Mouse (Mus musculus): ENCODE measurements at regions not wholly inside any gene's neighbourhood (a gene's known extent, or its start where the extent isn't known, plus 50 kb on each side); places are given as distances from the start of the nearest gene placed in this dataset.

DNA sequence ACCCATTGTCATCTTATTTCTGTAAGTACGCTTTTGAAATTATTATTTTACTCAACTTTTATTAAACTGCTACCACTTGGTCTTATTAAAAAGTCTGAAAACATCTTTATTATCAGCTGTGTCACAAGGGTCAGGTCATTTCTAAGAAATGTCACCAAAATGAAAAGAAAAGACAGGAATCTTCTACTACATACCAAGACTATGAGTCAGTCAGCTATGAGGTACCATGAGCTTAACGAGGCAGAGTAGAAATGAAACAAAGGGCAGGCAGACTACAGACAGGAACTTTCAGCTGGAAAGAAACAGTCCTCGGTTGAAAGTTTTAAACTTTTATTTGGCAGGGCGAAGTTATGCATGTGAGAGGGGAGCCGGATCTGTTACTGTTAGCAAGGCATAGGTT lies 208.8 kb upstream of the Thbs1 start:
- Histone ChIP-seq H3K4me1 (ENCODE audit: control insufficient read depth, insufficient read depth, low read length) (no peaks in the 10 kb centered on the region), H3K27ac (ENCODE audit: insufficient read depth, low read length) (no peak overlapping the region), H3K4me3 (ENCODE audit: insufficient read depth, low read length) (no peak overlapping the region)
- TF ChIP-seq POLR2A (IDR thresholded peaks at IDR 0.05; ENCODE audit: extremely low read depth, insufficient read depth, low read length) (no peak), CTCF (IDR thresholded peaks at IDR 0.05; ENCODE audit: extremely low read depth, insufficient read depth, low read length) (no peak)

DNA sequence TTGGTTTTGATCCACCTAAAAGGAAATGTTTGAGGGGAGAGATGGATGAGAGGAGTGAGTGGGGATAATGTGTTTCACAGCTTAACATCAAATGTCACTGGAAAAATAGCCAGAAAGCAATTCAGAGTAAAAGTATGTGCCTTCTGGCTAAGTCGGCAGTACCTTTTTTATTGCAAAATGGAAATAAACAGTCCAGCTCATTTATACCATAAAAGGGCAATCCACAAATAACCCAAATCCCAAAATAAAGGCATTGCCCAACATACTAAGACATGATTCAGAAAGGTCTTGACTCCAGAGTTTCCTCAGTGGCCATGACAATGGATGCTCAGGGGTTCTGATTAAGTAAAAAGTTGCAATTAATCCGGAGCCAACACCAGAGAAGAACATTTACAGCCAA lies 208.0 kb upstream of the Thbs1 start:
- no peaks in the 10 kb centered on the region for H3K4me1 ChIP-seq (ENCODE audit: control insufficient read depth, insufficient read depth, low read length)
- TF ChIP-seq CTCF (IDR thresholded peaks at IDR 0.05; ENCODE audit: extremely low read depth, insufficient read depth, low read length) = no peak
- no peak for TF ChIP-seq POLR2A (IDR thresholded peaks at IDR 0.05; ENCODE audit: extremely low read depth, insufficient read depth, low read length)
- no peak overlapping the region for H3K4me3 ChIP-seq (ENCODE audit: insufficient read depth, low read length)
- H3K27ac ChIP-seq (ENCODE audit: insufficient read depth, low read length) = no peak overlapping the region

DNA sequence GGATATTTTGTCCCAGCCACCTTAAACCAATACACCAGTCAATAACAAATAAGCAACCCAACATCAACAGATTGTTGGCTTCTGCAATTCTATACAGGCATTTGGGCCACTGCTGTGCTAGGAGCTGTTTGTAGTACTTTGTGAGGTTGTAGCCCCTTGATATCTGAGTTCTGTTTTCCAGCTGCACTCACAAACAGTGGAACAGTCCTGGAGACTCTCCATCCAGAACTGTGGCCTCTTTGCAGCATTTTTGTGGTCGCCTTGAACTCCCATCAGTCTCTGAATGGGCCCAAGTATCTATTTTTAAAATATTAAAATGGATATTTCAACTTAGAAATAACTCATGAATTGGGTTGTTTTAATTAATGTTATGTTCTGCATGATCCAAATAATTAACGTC lies 205.2 kb upstream of the Thbs1 start:
- TF ChIP-seq CTCF (IDR thresholded peaks at IDR 0.05; ENCODE audit: extremely low read depth, insufficient read depth, low read length) (no peak), POLR2A (IDR thresholded peaks at IDR 0.05; ENCODE audit: extremely low read depth, insufficient read depth, low read length) (no peak)
- Histone ChIP-seq H3K4me3 (ENCODE audit: insufficient read depth, low read length) (no peak overlapping the region), H3K27ac (ENCODE audit: insufficient read depth, low read length) (no peak overlapping the region), H3K4me1 (ENCODE audit: control insufficient read depth, insufficient read depth, low read length) (no peaks in the 10 kb centered on the region)

DNA sequence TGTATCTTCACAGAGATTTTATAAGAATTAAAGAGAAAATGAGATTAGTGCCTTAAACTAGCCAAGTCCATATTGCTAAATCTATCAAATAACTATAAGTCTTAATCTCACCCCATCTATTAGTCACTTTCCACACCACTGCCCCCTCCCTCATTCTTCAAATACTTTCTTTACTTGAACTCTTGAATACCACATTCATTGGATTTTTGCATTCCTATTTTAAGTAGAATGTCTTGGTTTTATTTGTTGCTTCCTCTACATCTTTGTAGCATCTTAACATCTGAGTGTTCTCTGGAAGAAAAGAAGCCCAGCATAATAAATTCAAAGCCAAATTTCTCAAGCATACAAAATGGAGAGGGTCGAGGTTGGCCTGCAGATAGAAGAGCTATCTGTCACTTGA lies 200.9 kb upstream of the Thbs1 start:
- no peak overlapping the region for H3K27ac ChIP-seq (ENCODE audit: insufficient read depth, low read length)
- TF ChIP-seq CTCF (IDR thresholded peaks at IDR 0.05; ENCODE audit: extremely low read depth, insufficient read depth, low read length) = no peak
- no peak for TF ChIP-seq POLR2A (IDR thresholded peaks at IDR 0.05; ENCODE audit: extremely low read depth, insufficient read depth, low read length)
- H3K4me1 ChIP-seq (ENCODE audit: control insufficient read depth, insufficient read depth, low read length) = no peaks in the 10 kb centered on the region
- no peak overlapping the region for H3K4me3 ChIP-seq (ENCODE audit: insufficient read depth, low read length)

DNA sequence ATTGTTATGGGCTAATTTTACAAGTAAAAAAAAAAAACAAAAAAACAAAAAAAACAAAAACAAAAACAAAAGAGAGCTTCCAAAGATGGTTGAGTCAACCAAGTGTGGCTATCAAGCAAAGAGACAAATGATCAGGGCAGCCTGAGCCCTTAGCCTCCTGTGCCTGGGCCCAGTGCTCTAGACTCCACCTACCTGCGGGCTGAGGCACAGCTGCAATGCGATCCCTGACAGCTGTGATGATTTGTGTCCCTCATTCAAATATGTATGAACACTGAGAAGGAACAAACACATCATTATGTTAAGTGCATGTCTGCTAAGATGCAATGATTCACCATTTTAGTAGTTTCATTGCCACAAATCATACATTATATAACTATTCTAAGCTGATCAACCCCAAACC lies 199.0 kb upstream of the Thbs1 start:
- no peak overlapping the region for H3K27ac ChIP-seq (ENCODE audit: insufficient read depth, low read length)
- no peak for TF ChIP-seq POLR2A (IDR thresholded peaks at IDR 0.05; ENCODE audit: extremely low read depth, insufficient read depth, low read length)
- no peak for TF ChIP-seq CTCF (IDR thresholded peaks at IDR 0.05; ENCODE audit: extremely low read depth, insufficient read depth, low read length)
- no peak overlapping the region for H3K4me3 ChIP-seq (ENCODE audit: insufficient read depth, low read length)
- no peaks in the 10 kb centered on the region for H3K4me1 ChIP-seq (ENCODE audit: control insufficient read depth, insufficient read depth, low read length)

DNA sequence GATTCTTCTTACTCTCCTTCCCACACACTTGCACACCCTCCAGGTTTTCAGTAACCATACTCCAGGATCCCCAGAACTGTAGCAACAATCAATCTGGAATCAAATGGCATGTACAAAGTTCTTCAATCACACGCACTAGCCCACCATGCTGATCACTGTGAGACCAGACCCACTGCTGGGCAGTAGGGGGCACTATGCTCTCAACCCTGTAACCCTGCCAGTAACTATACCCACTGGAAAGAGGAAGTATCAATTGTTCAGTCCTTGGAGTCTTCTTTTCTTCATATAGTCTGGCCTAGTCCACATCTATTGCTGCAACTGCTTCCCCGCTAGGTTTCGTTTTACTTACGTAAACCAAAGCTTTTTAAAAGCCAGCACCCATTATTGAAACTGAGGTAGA lies 197.8 kb upstream of the Thbs1 start:
- TF ChIP-seq POLR2A (IDR thresholded peaks at IDR 0.05; ENCODE audit: extremely low read depth, insufficient read depth, low read length) (no peak), CTCF (IDR thresholded peaks at IDR 0.05; ENCODE audit: extremely low read depth, insufficient read depth, low read length) (no peak)
- H3K4me3 ChIP-seq (ENCODE audit: insufficient read depth, low read length) = no peak overlapping the region
- no peaks in the 10 kb centered on the region for H3K4me1 ChIP-seq (ENCODE audit: control insufficient read depth, insufficient read depth, low read length)
- no peak overlapping the region for H3K27ac ChIP-seq (ENCODE audit: insufficient read depth, low read length)

DNA sequence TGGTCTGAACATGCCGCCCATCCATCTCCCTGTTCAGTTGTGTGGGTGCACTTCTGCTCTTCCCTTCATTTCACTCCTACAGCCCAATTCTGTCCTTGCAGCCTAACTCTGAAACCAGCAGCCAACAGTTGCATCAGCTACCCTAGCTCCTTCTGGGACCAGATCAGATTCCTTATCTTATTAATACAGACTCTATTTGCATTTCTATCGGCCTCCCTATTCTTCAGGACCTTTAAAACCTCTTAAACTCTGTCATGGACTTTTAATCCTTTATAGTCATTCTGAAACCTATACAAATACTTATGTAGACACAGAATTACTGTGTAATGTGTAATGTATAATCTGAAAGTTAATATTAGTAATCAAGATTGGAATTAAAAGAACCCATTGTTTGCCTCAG lies 195.9 kb upstream of the Thbs1 start:
- Histone ChIP-seq H3K27ac (ENCODE audit: insufficient read depth, low read length) (no peak overlapping the region), H3K4me3 (ENCODE audit: insufficient read depth, low read length) (no peak overlapping the region), H3K4me1 (ENCODE audit: control insufficient read depth, insufficient read depth, low read length) (no peaks in the 10 kb centered on the region)
- no peak for TF ChIP-seq POLR2A (IDR thresholded peaks at IDR 0.05; ENCODE audit: extremely low read depth, insufficient read depth, low read length)
- TF ChIP-seq CTCF (IDR thresholded peaks at IDR 0.05; ENCODE audit: extremely low read depth, insufficient read depth, low read length) = no peak

DNA sequence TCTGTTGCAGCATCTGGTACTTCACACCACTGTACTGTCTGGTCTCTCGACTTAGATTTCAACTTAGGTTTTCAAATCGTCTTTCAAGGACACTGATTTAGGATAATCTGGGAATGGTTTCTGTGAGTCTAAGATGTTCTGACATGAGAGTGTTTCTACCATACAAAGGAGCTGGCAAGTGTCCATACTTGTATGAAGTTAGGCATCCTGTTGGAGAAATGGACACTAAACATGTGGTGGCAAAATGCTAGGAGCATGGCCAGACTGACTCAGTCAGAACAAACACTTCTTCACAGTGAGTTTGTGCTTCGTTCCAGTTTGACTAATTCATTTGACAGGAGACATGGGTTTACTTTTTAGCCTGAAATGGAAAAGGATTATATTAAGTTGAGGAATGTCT lies 194.5 kb upstream of the Thbs1 start:
- Histone ChIP-seq H3K27ac (ENCODE audit: insufficient read depth, low read length) (no peak overlapping the region), H3K4me3 (ENCODE audit: insufficient read depth, low read length) (no peak overlapping the region), H3K4me1 (ENCODE audit: control insufficient read depth, insufficient read depth, low read length) (no peaks in the 10 kb centered on the region)
- no peak for TF ChIP-seq CTCF (IDR thresholded peaks at IDR 0.05; ENCODE audit: extremely low read depth, insufficient read depth, low read length)

DNA sequence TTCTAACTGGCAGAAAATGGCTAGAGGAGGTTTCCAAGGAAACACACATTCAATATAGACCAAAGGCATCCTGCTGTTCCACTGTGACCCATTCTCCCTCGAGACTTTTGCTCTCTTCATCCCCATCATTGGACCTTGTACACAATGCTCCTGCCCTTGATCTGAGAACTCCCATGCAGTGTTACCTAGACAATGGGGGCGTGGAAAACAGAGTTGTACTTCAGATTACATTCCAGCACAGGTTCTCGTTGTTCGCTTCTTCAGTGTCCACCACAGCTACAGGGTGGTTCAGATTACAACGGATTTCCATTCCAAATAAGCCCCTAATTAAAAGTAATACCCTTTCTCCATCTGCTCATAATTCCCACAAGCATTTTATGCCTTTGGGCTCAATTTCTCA lies 186.8 kb upstream of the Thbs1 start:
- TF ChIP-seq POLR2A (IDR thresholded peaks at IDR 0.05; ENCODE audit: extremely low read depth, insufficient read depth, low read length) (no peak), CTCF (IDR thresholded peaks at IDR 0.05; ENCODE audit: extremely low read depth, insufficient read depth, low read length) (no peak)
- H3K4me3 ChIP-seq (ENCODE audit: insufficient read depth, low read length) = no peak overlapping the region
- H3K27ac ChIP-seq (ENCODE audit: insufficient read depth, low read length) = no peak overlapping the region
- no peaks in the 10 kb centered on the region for H3K4me1 ChIP-seq (ENCODE audit: control insufficient read depth, insufficient read depth, low read length)

DNA sequence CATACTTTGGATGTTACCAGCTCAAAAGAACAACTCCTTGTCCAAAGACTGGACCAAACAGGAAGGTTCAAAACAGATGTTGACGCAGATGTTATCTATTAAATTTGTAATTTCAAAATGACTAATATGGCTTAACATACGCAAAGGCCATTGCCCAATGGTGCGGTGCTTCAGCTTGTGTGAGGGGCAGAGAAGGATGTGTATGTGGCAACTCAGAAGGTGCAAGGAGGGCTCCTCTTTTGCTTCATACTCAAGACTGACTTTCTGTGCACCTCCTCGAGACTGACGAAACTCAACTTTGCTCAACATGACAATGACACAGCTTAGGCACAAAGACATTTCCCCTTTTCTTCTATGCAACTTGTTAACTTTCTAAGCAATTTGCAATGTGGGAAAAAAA lies 186.3 kb upstream of the Thbs1 start:
- Histone ChIP-seq H3K4me3 (ENCODE audit: insufficient read depth, low read length) (no peak overlapping the region), H3K4me1 (ENCODE audit: control insufficient read depth, insufficient read depth, low read length) (no peaks in the 10 kb centered on the region), H3K27ac (ENCODE audit: insufficient read depth, low read length) (no peak overlapping the region)
- no peak for TF ChIP-seq POLR2A (IDR thresholded peaks at IDR 0.05; ENCODE audit: extremely low read depth, insufficient read depth, low read length)
- no peak for TF ChIP-seq CTCF (IDR thresholded peaks at IDR 0.05; ENCODE audit: extremely low read depth, insufficient read depth, low read length)

DNA sequence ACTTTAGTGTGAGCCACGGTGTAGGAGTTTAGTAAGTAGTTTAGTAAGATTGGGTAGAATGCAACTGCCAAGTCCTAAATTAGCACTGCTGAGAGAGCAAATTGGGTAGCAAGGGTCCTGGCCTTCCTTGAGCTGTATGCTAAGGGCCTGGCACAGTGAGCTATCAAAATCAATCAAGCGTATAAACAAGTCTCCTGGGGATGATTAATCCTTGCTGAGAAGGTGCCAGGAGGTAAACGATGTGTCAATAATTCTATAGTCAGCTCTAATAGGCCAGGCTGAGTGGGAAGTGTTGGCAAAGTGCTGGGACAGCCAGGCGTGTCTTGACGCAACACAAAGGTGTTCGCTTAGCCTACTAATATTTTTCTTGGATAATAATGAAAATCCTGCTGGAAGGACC lies 183.6 kb upstream of the Thbs1 start:
- Histone ChIP-seq H3K4me1 (ENCODE audit: control insufficient read depth, insufficient read depth, low read length) (no peaks in the 10 kb centered on the region), H3K4me3 (ENCODE audit: insufficient read depth, low read length) (no peak overlapping the region), H3K27ac (ENCODE audit: insufficient read depth, low read length) (no peak overlapping the region)
- no peak for TF ChIP-seq POLR2A (IDR thresholded peaks at IDR 0.05; ENCODE audit: extremely low read depth, insufficient read depth, low read length)
- no peak for TF ChIP-seq CTCF (IDR thresholded peaks at IDR 0.05; ENCODE audit: extremely low read depth, insufficient read depth, low read length)
